Mouse (Mus musculus): ENCODE measurements at regions not wholly inside any gene's neighbourhood (a gene's known extent, or its start where the extent isn't known, plus 50 kb on each side); places are given as distances from the start of the nearest gene placed in this dataset.

- DNase-seq = no peak
Measured at GRCm38 (mm10) chr8:18536059-18536458, 442.0 kb downstream of the Defb40 start.

GRCm38 (mm10) chr8:18528120-18528519 lies 449.9 kb downstream of the Defb40 start:
- DNase-seq = no peak

DNA sequence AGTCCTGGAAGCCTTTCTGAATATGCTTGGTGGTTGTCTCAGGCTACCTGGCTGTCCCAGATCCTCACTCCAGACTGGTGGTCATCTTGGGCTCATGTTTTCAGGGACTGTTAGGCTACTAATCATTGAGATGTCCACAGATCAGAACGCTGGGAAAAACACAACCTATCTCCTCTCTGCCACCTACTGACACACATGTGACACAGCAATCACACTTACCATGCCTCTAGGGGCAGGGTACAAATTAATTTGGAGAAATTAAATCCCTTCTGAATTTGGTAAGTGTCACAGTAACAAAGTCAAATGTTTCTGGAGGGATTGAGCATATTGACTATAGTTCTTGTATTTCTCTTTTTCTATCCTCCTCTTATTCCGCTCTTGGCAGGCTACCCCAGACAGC lies 465.6 kb downstream of the Defb40 start:
- DNase-seq = no peak

DNA sequence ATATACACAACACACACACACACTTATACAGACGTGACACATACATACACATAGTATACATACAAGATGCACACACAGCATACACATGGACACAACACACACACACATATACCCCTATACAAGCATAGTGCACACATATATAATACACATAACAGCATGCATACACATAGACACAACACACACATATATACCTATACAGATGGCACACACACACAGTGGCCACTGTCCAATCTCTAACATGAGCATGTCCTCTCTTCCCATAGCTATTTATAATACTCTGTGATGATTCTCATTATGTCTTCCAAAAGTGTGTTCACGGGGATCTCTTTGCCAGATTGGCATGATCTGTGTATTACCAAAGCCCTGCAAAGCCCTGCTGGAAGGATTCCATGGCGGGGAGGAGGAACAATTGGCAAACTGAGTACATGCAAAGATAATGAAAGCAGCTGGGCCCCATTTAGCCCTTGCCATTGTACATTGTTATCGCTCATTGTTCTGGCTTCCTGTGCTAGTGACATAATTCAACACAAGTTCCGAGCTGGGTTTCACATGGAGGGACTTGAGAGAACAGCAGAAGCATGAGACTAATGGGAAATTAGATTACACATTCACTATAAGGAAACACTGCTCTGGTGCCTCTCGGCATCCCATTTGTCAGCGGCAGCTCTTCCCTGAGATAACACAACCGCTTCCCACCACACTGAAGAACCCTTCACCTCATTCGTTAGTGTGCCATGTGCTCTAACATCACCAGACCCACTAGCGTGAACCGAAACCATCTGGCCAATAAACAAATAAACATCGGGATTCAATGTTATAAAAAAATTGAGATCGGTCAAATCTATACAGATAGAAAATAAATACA lies 471.7 kb downstream of the Defb40 start:
- no peak for DNase-seq

DNA sequence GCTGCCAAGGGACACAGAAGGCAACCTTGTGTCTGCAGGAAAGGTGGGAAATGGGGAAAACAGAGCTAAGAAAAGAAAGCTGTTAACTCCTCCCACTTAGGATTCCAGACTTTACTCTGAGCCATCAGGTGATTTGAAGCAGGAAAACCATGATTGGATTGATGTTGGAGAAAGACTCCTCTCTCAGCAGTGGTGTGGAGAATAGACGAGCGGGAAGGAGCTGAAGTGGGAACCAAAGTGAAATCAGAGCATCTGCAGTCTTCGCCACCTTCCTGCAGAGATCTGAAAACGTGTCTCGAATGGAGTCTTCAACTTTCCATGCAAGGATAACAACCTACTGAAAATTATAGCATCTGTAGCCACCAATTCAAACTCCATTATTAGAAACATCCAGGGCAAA lies 487.4 kb downstream of the Defb40 start:
- no peak for DNase-seq

GRCm38 (mm10) chr8:18480081-18480480 lies 498.0 kb downstream of the Defb40 start:
- no peak for DNase-seq

DNA sequence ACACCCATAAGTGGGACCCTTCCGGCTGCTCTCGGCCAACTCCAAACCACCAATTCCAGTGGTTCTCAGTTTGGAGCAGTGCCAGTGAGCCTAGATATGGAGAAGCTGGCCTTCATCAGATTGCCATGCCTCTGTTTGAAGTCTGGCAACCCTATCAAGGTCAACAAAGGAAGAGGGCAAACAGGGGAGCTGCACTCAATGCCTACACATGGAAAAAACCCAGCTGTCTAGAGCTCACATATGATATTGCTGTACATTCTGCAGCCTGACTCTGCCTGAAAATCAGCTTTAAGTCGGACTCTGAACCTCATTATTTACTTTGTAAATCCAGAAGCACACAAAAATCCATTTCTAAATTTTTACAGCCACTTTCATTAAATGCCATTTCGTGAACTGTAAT lies 499.9 kb downstream of the Defb40 start:
- DNase-seq = no peak

DNA sequence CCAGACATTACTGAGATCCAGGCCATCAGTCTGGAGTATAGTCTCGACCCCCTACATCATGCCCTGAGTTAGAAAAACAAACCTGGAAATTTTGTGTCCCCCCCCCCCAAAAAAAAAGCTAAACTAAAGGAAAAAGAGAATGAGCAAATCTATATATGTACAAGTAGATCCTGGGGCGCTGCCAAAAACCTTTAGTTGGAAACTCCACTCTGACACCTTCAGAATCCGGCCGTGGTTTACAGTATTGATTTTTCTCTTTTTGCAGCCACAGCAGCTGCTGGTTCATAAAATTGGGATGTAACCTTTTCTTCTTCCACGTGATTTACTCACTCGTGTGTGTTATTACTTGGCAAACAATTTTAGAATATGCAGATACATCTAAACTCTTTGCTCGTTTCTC lies 510.5 kb downstream of the Defb40 start:
- no peak for DNase-seq

GRCm38 (mm10) chr8:18460609-18461008 lies 517.4 kb downstream of the Defb40 start:
- DNase-seq = no peak

GRCm38 (mm10) chr8:18457470-18457869 lies 520.6 kb downstream of the Defb40 start:
- no peak for DNase-seq

- no peak for DNase-seq
Measured at GRCm38 (mm10) chr8:18449015-18449414, 529.0 kb downstream of the Defb40 start.

DNA sequence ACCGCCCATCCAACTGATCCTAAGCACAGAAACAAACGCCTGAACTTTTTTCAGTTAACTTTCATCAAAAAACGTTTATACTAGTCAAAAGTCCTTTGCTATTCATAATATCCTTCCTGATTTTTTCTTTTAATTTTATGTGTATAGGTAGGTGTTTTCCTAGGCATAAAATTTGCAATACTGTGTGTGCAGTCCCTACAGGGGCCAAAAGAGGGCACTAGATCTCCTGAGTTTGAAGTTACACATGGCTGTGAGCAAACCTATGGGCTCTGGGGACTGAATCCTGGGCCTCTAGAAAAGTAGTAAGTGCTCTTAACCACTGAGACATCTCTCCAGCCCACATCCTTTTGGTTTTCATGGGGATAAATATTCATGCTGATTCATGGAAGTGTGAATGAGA lies 535.8 kb downstream of the Defb40 start:
- DNase-seq = no peak

GRCm38 (mm10) chr8:18422846-18423245 lies 555.2 kb downstream of the Defb40 start:
- no peak for DNase-seq

DNA sequence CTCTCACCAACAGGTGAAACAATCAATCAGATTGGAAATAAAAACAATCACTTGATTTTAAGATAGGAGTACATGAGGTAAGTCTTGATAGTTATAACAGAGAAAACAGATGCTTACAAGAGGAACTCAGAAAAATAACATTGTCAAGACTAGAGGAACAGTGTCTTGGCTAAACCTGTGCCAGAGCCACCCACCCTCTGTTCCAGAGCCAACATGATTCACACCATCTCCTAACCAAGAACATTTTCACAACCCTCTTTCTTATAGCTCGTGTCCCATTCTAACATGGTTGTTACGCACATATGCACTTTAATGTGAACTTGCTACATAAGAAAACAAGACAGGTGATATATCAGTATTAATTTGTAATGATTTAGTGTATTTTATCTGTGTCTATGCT lies 565.6 kb downstream of the Defb40 start:
- no peak for DNase-seq

- no peak for DNase-seq
Measured at GRCm38 (mm10) chr8:18406446-18406845, 571.6 kb downstream of the Defb40 start.

- peak in 1 of 2 experiments; percentile 30 for DNase-seq
Measured at GRCm38 (mm10) chr8:18388353-18388752, 589.7 kb downstream of the Defb40 start.

DNA sequence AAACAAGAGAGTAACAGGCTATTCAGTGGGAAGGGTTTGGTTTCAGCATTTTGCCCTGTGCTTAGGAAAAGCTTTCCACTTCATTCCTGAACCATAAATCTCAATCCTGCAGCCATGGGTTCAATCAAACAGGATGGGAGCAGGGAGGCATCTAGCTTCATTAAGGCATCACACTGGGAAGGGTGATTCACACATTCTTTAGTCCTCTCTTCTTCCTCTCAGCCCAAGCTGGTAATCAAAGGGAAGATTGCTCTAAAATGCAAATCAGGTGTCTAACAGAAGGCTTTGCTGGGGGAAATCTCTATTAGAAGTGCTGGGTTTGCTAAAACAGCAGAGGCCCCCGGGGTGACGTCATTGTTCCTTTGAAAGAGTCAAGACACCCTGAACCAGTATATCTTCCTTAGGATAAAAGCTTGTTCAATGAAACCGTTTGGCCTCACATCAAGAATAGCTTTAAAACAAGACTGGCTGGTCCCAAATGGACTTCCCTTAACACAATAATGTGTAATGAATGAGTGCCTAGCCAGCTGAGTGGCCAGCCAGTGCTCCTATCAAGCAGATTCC lies 596.4 kb downstream of the Defb40 start:
- no peak for DNase-seq

DNA sequence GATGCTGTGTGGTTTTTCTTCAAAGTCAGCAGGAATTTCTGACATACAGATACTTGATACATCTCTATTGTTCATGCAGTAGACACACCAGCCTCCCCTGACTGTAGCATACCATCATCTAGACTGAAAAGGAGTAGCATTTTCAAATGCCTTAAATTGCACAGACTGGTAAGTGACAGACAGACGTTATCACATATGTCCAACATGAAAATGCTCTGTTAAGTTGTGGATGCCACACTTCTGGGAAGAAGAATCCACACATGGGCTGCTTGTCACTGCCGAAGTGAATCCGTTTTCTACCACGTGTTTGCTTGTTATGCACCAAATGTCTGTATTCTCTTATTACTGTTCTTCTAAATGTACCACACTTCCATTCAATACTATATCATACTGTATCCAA lies 629.3 kb downstream of the Defb40 start:
- DNase-seq = no peak

GRCm38 (mm10) chr8:18346248-18346647 lies 631.8 kb downstream of the Defb40 start:
- DNase-seq = no peak

DNA sequence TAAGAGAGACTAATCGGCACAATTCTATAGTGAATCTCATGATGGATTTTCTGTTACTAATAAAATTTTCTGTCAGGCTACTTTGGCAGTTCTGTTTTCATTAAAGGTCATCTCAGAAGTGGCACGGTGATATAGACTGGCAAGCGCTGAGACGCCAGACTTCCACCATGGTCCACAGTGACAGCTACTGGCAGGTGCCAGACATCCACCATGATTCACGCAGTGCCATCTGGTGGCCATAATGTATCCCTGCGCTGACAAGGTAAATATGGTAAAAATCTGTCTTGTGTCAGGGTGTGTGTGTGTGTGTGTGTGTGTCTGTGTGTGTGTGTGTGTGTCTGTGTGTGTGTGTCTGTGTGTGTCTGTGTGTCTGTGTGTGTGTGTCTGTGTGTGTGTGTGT lies 632.7 kb downstream of the Defb40 start:
- peak; percentile 18 to 41 for DNase-seq

DNA sequence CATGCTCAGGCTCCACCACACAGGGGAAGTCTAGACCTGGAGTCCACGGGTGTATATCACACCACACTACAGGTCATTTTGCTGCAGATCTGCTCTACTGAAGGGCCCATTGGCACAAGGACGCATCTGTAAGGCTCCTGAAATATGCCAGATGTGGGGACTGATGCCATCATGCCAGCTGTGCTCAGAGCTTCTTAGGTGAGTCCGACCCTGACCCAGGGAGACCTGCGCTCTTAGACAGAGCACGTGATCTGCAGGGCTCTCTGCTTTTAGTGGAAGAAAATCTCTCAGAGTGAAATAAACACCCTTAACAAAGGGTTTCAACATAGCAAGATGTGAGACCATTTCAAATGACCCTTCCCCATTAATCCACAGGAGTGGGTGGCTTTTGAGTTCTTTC lies 633.2 kb downstream of the Defb40 start:
- no peak for DNase-seq

DNA sequence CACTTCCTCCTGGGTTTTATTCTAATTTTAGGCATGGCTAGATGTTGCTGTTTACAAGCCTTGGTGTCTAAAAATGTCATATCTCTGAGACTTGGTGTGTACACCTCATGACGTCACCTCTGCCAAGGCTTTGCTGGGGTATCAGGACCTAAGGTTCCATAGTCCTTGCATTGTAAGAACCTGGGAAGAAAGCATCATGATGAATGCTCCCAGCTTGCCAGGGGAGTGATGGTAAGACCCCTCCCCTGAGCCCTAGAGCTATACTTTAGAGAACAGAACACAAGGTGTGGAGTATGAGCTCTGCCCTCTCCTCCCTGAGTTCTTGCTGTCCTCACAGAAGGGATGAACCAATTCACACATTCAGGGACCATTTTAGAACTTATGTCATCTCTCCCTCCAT lies 642.5 kb downstream of the Defb40 start:
- no peak for DNase-seq

DNA sequence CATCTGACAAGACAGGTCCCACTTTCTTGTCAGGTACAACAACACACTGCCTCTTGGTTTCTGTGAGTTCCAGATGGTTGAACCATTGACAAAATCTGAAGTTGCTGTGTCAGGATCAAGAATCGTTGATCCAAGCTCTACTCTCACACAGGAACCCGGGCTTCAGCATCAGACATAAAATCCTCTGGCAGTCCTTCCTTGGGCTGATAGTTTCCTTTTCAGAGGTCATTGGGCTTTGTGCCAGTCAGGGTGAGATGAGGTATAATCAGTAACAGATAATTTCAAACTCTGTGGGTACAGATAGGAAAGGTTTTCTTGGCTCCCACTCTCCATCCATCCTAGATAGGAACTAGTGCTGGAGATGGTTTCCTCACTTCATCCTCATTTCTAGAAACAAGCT lies 649.5 kb downstream of the Defb40 start:
- DNase-seq = peak; percentile 60 to 68

GRCm38 (mm10) chr8:18316488-18316887 lies 661.6 kb downstream of the Defb40 start:
- DNase-seq = no peak

- DNase-seq = no peak
Measured at GRCm38 (mm10) chr8:18311597-18311996, 666.5 kb downstream of the Defb40 start.

All from kidney, adult 8-10 months (tissue).